Mouse (Mus musculus) bone marrow macrophage, adult 2 months (primary cell): ENCODE results near the gene Mif. TPM values are rescaled to one million over a fixed set of nuclear protein-coding genes. Genes with fewer than 3 reads are reported as not detected.

Experiments used
- H3K27ac ChIP-seq: 2 replicates; pipeline ENCODE4 v1.5.1; 2012; ENCODE audit warnings: low read depth, low read length; ENCODE audit not compliant: insufficient read depth
- H3K4me1 ChIP-seq: 2 replicates; pipeline ENCODE4 v1.6.1; 2012; ENCODE audit warnings: low read length; ENCODE audit not compliant: control insufficient read depth, insufficient read depth
- H3K4me3 ChIP-seq: 2 replicates; pipeline ENCODE4 v1.5.1; 2012; ENCODE audit warnings: mild to moderate bottlenecking, low read length, moderate library complexity; ENCODE audit not compliant: insufficient read depth
- CTCF ChIP-seq: IDR thresholded peaks from 2 replicates; pipeline ENCODE4 v1.5.1; 2012; ENCODE audit warnings: low read depth, mild to moderate bottlenecking, low read length, moderate library complexity
- POLR2A ChIP-seq: IDR thresholded peaks from 2 replicates; pipeline ENCODE4 v1.6.1; 2012; ENCODE audit warnings: mild to moderate bottlenecking, low read depth, low read length, borderline replicate concordance
- polyA plus RNA-seq: library from polyadenylated mRNA; stranded (reverse); fragments of >200 nt; gene quantifications from 2 replicates; pipeline ENCODE4 v1.2.4, GENCODE M21; 2012; ENCODE audit not compliant: missing spikeins, insufficient read depth, insufficient read length

The Mif gene
- polyA plus RNA-seq, 1 experiment, result 195 TPM

GRCm38 (mm10) chr10:75873543-75874170 is 13.6 kb upstream of the Mif start:
- Histone ChIP-seq H3K27ac (no peak overlapping the region), H3K4me3 (no peak overlapping the region), H3K4me1 (0 out of 2 replicates have a peak, but pooled peaks cover 2% of the 10 kb centered on the region)
- TF ChIP-seq CTCF (no peak), POLR2A (no peak)

DNA sequence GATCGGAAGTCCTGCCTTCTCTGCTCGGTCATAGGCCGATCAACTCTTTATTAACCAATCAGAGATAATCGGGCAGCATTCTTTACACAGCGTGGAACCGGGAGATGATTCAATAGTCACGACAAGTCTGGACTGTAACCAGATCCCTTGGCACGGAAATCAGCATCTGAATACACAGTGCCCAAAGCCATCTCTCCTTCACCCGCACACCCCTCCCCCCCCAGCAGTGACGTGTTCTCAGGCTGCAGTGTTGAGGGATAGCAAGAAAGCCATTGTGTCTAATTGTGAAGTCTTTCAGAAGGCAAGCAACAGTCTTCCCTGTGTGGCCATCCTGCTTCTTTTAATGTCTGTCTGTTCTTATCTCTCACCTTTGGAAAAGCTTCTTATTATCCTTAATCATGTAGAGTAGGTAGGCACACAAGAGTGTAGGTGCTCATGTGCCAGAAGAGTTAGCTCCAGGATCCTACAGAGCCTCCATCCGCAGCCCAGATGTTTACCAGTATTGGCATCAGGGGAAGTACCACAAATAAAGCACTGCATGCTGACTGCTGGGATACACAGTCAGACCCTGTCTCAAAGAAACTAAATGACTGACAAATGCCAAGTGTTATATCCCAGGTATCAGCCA is 13.0 kb upstream of the Mif start:
- no peak for TF ChIP-seq CTCF
- H3K4me1 ChIP-seq, result 0 out of 2 replicates have a peak, but pooled peaks cover 2% of the 10 kb centered on the region
- no peak overlapping the region for H3K27ac ChIP-seq
- H3K4me3 ChIP-seq, result no peak overlapping the region

DNA sequence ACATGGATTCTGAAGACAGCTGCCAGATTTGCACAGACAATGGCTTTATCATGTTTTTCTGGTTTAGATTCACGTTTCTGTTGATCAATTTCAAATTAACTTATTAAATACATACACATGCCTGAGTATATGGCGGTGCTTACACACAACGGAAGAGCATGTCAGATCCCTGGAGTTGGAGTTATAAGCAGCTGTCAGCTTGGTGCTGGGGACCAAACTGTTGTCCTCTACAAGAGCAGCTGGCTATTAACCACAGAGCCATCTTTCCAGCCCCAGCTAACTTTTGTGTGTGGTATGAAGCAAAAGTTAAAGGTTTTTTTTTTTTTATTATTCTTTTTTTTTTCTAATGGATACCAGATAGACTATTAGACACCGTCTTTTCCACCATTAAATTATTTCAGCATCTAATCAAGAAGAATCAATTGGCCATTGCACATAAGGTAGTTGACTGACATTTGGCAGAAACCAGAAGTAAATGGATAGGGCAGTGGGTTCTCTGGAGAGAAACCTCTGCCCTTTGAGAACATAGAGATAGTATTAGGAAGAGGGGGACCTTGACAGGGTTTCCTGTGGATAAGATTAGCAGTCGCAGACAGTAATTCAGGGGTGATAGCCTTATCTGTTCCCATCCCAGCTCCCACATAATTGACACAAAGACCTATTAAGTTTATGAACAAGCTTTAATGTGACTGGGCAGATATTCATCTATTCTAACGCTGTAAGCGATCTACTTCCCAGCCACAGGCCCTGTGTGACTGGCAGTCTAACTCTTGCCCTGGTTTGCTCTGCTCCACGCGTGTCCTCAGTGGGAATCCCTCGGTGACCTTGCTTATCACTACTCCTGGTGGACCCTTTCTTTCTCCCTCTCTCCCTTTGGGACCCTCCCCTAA is 12.2 kb upstream of the Mif start:
- Histone ChIP-seq H3K4me1 (0 out of 2 replicates have a peak, but pooled peaks cover 2% of the 10 kb centered on the region), H3K27ac (no peak overlapping the region), H3K4me3 (no peak overlapping the region)
- TF ChIP-seq CTCF (no peak), POLR2A (no peak)

- Histone ChIP-seq H3K4me3 (no peak overlapping the region), H3K4me1 (peaks cover 14% of the 10 kb centered on the region), H3K27ac (no peak overlapping the region)
- TF ChIP-seq POLR2A, result no peak
- TF ChIP-seq CTCF, result no peak
These were observed 1.5 kb upstream of the Mif start for GRCm38 (mm10) chr10:75861587-75861986.

DNA sequence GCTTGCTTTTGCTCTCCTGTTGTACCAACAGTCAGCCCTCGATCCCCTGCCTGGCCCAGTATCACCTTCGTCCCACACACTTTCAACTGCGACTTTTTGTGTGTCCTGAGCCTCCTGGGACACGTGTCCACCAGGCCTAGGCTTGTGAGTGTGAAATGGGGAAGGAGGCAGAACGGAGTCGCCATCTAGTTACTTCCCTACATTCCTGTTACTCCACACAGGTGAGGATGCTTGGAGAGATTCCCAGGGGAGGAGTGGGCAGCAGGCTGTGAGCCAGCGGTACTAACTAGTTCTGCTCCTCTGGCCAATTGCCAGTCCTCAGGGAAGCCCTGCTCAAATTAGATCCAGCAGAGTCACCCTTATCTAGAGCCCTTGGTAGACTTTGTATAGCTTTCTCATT is 706 bp upstream of the Mif start:
- Histone ChIP-seq H3K27ac (no peak overlapping the region), H3K4me1 (peaks cover 20% of the 10 kb centered on the region), H3K4me3 (no peak overlapping the region)
- TF ChIP-seq CTCF (no peak), POLR2A (no peak)

DNA sequence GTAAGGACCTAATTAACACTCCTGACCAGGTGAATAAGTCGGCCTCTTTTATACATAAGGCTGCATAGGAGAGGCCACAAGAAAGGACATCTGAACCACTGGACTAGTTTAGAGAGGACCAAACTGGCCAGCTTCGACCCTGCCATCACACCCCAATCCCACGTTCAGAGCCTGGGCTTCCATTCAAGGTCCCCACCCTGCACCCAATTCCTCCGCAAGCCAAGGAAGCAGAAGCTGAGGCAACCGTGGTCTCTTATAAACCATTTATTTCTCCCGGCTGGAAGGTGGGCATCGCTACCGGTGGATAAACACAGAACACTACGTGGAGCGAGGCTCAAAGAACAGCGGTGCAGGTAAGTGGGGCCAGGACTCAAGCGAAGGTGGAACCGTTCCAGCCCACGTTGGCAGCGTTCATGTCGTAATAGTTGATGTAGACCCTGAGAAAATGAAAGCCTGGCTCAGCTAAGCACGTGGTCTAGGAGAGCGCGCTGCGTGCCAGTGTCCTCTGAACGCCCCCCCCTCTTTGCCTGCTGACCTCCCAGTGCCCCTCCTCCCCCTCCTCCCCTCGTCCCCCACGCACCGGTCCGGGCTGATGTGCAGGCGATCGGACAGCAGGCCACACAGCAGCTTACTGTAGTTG is 813 bp downstream of the Mif start:
- peak overlapping the region; percentile 89 for H3K4me3 ChIP-seq
- H3K4me1 ChIP-seq, result peaks cover 29% of the 10 kb centered on the region
- TF ChIP-seq POLR2A (no peak), CTCF (no peak)
- peak overlapping the region; percentile 81 for H3K27ac ChIP-seq

GRCm38 (mm10) chr10:75857598-75857997 is 2.4 kb downstream of the Mif start:
- TF ChIP-seq CTCF (no peak), POLR2A (no peak)
- Histone ChIP-seq H3K27ac (no peak overlapping the region), H3K4me3 (no peak overlapping the region)

DNA sequence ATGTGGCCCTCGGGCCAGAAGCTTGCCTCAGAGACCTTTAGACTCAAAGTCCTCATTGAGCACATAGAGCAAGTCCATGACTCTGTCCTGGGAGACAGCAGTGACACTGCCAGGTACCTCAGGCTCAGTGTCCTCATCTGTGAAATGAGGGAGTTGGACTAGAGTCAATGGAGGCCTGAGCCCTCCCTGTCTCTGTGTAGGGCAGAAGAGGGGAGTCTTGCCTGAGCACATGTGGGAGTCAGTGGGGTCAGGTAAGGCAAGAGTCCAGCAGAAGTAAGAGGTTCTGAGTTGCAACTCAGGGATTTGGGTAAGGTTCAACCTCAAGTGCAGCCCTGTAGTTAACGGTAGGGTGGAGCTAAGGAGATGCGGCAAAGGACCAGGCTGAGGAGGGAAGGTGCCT is 3.1 kb downstream of the Mif start:
- Histone ChIP-seq H3K4me3 (no peak overlapping the region), H3K4me1 (peaks cover 29% of the 10 kb centered on the region), H3K27ac (no peak overlapping the region)
- TF ChIP-seq CTCF (no peak), POLR2A (no peak)

More at GRCm38 (mm10) chr10:75857598-75857997, 2.4 kb downstream of the Mif start:
- H3K4me1 ChIP-seq, result peaks cover 29% of the 10 kb centered on the region

DNA sequence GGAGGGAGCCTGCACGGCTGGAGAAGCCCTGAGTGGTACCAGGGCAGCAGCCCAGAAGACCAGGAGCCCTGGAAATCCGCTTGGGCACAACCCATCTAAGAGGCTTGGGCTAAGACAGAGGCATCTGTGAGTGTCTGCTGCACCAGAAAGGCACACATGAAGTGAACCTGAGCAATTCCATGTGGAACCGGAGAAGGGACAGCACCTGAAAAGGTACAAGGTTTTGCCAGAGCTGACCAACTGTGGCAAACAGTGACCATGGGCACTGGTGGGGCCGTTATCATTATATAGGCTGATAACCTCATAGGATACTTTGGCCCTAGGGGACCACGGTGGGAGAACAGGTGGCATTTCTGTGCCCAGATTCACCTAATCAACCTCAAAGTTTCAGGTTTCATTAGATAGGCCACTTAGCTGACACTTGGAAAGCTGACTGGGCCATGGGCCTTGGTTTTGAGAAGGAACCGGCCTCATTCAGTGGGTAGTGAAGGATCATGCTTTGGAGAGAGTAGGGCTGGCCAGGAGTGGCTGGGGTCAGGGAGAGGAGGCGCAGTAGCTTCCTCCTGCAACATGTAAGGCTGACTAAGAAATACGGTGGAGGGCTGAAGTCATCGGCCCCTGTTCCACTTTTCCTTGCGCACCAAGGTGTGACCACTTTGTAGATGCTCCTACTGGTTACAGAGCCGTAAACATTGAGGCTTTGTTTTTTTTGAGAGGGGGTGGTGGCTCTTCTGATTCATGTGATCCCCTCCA is 3.7 kb downstream of the Mif start:
- H3K4me1 ChIP-seq, result peaks cover 29% of the 10 kb centered on the region
- TF ChIP-seq POLR2A (no peak), CTCF (no peak)
- H3K27ac ChIP-seq, result no peak overlapping the region
- no peak overlapping the region for H3K4me3 ChIP-seq
